Mouse (Mus musculus) E14TG2a.4 (cell line): Measurements from ENCODE around the gene Slc30a7.
"Not testable (repeated sequence)": the region's sequence is repeated elsewhere in the genome, so short reads cannot be mapped to it uniquely, and the experiment has no call there.

Experiments
- H3K27me3 ChIP-seq: 2 replicates; pipeline ENCODE4 v1.6.1; 2014; ENCODE audit warnings: low read length, control low read depth; ENCODE audit not compliant: insufficient read depth
- H3K36me3 ChIP-seq: 2 replicates; pipeline ENCODE4 v1.6.1; 2014; ENCODE audit warnings: low read length, control low read depth; ENCODE audit not compliant: insufficient read depth
- H3K4me1 ChIP-seq: replicated peaks from 2 replicates; pipeline ENCODE4 v1.6.1; 2014; ENCODE audit warnings: low read depth, low read length, control low read depth
- H3K4me3 ChIP-seq: replicated peaks from 2 replicates; pipeline ENCODE4 v1.5.1; 2014; ENCODE audit warnings: mild to moderate bottlenecking, low read length
- H3K9me3 ChIP-seq: 2 replicates; pipeline ENCODE4 v1.6.1; 2014; ENCODE audit warnings: low read length, control low read depth
- CTCF ChIP-seq: conservative IDR thresholded peaks from 2 replicates; pipeline ENCODE4 v1.5.1; 2014; ENCODE audit warnings: low read length
- NANOG ChIP-seq: IDR thresholded peaks from 2 replicates; pipeline ENCODE4 v1.6.1; 2014; ENCODE audit warnings: borderline replicate concordance, low read length, mixed read lengths
- POU5F1 ChIP-seq: IDR thresholded peaks from 2 replicates; pipeline ENCODE4 v1.6.1; 2014; ENCODE audit warnings: low read length, borderline replicate concordance

Gene Slc30a7

DNA sequence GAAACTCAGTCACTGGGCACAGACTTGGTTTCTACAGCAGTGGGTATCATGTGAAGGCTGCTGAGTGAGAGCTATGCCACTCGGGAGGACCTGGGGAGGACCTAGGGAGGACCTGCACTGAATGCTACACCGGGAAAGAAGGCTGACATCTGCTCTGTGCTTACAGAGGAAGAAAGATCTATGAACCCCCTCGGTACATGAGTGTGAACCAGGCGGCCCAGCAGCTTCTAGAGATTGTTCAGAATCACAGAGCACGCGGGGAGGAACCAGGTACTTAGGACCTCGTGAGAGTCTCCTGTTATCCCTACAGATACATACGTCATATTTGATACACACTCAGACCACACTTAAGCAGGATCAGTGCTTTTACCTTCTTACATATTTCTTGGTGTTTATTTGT is 80.7 kb downstream of the Slc30a7 start:
- Histone ChIP-seq H3K27me3 (no peaks in the 10 kb centered on the region), H3K4me1 (no peaks in the 10 kb centered on the region), H3K4me3 (no peak overlapping the region), H3K9me3 (no peaks in the 10 kb centered on the region), H3K36me3 (peaks cover 70% of the 10 kb centered on the region)
- TF ChIP-seq NANOG (no peak), POU5F1 (no peak), CTCF (no peak)

DNA sequence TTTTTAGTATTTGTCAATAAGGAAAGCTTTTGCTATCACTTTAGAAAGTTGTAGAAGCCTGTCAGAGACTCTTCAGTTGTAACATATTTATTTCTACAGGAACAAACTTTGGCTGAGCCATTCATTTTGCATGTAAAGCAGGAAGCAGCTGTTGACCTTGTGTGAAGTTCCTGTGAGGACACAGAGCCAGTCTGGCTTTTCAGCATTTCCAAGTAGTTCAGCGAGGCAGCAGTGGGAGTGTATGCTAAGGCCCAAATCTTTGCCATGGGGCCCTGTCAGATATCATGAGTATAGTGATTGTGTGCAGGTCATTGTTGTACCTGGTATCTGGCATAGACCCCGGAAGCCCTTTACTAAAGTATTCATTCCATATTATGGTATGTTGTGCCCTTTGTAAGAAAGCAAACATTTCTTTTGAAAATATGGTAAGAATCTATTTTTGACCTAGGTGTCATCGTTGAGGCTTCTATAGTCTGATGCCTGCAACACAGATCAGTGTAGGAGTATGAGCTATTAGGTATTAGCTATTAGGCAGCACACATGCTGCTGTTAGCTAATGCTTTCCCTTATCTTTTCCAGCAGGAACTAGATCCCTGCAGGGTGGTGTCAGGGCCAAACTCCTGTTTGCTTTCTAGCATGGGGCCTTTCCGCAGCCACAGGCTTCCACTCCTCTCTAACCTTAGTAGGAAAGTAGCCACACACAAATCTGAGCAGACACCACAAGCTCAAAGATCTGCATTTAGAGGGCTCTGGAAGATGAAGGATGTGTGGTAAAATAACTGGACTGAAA is 82.6 kb downstream of the Slc30a7 start:
- Histone ChIP-seq H3K4me1 (no peaks in the 10 kb centered on the region), H3K36me3 (peaks cover 56% of the 10 kb centered on the region), H3K9me3 (no peaks in the 10 kb centered on the region), H3K27me3 (no peaks in the 10 kb centered on the region), H3K4me3 (no peak overlapping the region)
- TF ChIP-seq POU5F1, result no peak

DNA sequence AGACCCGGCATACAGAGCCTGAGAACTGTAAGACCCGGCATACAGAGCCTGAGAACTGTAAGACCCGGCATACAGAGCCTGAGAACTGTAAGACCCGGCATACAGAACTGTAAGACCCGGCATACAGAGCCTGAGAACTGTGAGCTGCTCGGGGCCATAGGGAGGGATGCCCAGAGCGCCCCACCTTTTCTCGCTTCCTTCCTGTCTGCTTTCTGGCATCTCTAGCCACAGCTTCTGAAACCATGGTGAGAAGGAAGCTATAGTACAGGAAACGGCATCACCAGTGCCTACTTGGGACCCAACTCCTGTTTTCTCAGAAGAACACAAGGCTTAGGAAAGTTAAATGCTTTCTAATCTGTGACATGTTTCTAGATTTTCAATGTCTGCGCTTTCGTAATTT is 99.8 kb downstream of the Slc30a7 start:
- not testable (repeated sequence) for H3K4me1 ChIP-seq, H3K4me3 ChIP-seq, H3K27me3 ChIP-seq
- Histone ChIP-seq H3K36me3 (peaks cover 39% of the 10 kb centered on the region), H3K9me3 (peaks cover 39% of the 10 kb centered on the region)

DNA sequence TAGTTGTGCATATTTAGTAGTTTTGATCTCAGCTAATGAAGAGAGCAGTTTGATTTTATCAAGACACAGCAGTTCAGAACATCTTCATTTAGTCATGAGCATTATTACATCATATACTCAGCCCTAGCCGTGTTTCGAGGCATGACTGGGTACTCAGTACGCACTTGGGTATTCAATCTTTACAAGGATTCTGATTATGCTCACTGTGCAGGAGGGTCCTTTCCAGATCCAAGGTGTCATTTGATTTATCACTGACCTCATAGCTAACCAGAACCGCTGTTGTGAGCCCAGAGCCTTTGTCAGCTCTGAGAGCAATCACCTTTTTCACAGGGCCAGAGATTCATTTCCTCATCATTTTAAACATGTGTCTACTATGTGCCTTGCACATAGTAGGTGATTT is 101.6 kb downstream of the Slc30a7 start:
- H3K4me1 ChIP-seq, result no peaks in the 10 kb centered on the region
- no peak for TF ChIP-seq POU5F1
- no peak for TF ChIP-seq CTCF
- no peaks in the 10 kb centered on the region for H3K27me3 ChIP-seq
- H3K9me3 ChIP-seq, result peaks cover 41% of the 10 kb centered on the region
- peaks cover 54% of the 10 kb centered on the region for H3K36me3 ChIP-seq
- no peak overlapping the region for H3K4me3 ChIP-seq

DNA sequence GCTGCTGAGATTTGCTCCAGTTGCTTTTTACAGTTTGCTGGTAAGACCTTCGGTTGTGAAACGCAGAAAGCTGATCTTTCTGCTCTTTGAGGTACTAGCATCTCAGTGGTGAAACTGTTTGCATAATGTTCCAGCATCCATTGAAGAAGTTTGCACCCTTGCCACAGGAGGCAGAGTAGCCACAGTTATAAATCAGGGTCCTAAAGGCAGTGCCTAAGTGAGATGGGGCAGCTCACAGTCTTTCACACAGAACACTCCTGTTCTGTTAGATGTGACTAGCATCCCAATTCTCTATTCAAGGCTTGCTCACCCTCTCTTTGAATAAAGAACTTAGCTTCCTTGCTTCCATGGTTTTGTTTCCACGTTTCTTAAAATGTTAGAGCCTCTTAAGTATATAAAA is 102.1 kb downstream of the Slc30a7 start:
- Histone ChIP-seq H3K4me1 (no peaks in the 10 kb centered on the region), H3K36me3 (peaks cover 59% of the 10 kb centered on the region), H3K27me3 (no peaks in the 10 kb centered on the region), H3K4me3 (no peak overlapping the region), H3K9me3 (peaks cover 41% of the 10 kb centered on the region)
- TF ChIP-seq NANOG, result no peak

DNA sequence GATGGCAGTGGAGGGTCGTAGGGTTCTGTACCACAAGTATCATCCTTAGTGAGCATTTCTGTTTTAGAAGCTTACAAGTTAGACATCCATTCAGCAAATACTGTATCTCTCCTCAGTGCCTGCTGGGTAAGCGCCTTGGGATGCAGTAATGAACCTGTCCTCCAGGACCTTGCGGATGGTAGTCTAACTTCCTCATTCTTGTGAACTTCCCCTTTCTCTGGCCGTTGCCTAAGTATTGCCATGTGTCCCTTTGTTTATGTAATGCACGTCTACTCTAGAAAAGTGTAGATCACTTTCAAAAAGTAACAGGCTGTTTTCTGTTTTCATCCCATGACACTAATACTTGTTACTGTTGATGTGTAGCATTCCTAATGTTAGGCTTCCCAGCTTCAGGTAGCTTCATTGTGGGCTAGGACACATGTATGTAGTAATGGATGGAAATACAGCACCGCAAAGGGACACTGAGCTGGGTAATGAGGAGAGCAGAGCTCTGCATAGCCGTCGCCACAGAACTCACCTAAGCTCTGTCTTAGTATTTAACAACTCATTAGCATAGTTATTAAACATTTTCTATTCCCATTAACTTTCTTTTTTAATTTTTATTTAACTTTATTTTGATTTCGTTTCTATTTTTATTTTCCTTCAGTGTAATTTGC is 104.8 kb downstream of the Slc30a7 start:
- no peaks in the 10 kb centered on the region for H3K27me3 ChIP-seq
- H3K4me3 ChIP-seq, result no peak overlapping the region
- TF ChIP-seq CTCF (no peak), NANOG (no peak), POU5F1 (no peak)
- no peaks in the 10 kb centered on the region for H3K4me1 ChIP-seq
- peaks cover 34% of the 10 kb centered on the region for H3K9me3 ChIP-seq
- H3K36me3 ChIP-seq, result peaks cover 60% of the 10 kb centered on the region

DNA sequence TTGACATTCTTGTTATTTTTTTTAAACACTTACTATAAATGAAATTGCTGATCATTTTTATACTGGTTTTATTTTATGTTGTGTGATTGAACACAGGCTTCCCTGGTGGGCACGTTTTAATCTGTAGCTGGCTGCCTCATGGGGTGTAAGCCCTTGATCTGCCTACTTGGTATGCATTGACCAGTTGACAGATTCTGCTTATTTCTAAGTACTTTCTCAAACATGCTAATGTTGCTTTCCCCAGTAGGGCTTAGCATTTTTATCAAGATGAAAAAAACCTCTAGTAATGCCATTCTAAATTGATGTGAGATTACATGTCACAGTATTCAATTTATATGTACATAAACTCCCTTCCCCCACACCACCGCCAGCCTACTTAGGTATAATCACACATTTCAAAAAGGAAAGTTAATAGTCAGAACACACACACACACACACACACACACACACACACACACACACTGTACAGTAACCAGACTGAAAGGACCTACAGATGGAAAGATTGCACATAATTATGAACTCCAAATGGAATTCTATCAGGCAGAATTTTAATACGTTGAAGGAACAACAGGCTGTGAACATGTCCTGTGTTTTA is 108.8 kb downstream of the Slc30a7 start:
- H3K36me3 ChIP-seq, result peaks cover 54% of the 10 kb centered on the region
- no peak overlapping the region for H3K4me3 ChIP-seq

DNA sequence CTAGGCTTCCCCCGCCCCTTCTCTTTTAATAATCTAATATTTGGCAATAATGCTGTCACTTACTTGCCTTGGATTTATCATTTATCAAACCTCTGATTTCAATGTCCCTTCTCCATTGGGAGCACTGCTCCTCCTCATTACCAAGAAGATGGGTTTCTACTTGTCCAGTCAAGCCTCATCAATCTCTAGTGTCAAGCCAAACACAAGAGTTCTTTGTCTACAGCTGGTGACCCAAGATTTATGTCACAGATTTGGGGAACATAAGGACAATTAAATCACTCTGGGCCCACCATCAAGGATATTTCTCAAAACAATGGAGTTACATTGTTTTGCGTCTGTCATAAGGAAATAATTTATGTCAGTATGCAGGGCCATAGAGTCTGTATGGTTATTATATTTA is 114.0 kb downstream of the Slc30a7 start:
- H3K4me1 ChIP-seq, result peaks cover 4% of the 10 kb centered on the region; the same call in 1 of the 2 replicates
- H3K4me3 ChIP-seq, result no peak overlapping the region
- no peaks in the 10 kb centered on the region for H3K9me3 ChIP-seq
- H3K27me3 ChIP-seq, result no peaks in the 10 kb centered on the region
- H3K36me3 ChIP-seq, result peaks cover 49% of the 10 kb centered on the region
- no peak for TF ChIP-seq NANOG
- TF ChIP-seq POU5F1, result no peak
- no peak for TF ChIP-seq CTCF

More for the DNA sequence above, 108.8 kb downstream of the Slc30a7 start:
- TF ChIP-seq POU5F1, result no peak
- no peak for TF ChIP-seq NANOG
- no peak for TF ChIP-seq CTCF
- Histone ChIP-seq H3K27me3 (no peaks in the 10 kb centered on the region), H3K9me3 (peaks cover 9% of the 10 kb centered on the region), H3K4me1 (no peaks in the 10 kb centered on the region)

DNA sequence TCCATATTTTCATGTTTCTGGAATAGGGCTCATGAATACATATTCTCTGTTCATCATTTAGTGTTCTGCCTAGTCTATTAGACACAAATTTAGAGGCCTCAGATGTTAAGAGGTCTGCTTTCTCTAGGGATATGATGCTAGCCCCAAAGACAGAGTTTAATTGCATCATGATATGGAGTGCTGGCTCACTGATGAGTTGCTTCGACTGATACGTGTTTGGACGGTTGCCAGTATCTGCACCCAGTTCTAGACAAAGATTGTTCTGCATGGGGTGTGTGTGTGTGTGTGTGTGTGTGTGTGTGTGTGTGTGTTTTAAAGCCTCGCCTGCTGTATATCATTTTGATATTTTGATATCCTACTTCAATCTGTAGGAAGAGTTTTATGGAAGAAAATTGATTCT is 114.9 kb downstream of the Slc30a7 start:
- H3K4me3 ChIP-seq, result no peak overlapping the region
- H3K9me3 ChIP-seq, result no peaks in the 10 kb centered on the region
- TF ChIP-seq CTCF (no peak), POU5F1 (no peak), NANOG (no peak)
- no peaks in the 10 kb centered on the region for H3K27me3 ChIP-seq
- peaks cover 4% of the 10 kb centered on the region; the same call in 1 of the 2 replicates for H3K4me1 ChIP-seq
- peaks cover 49% of the 10 kb centered on the region for H3K36me3 ChIP-seq
